Mouse (Mus musculus) adrenal gland, postnatal 14 days (tissue): ENCODE measurements around the gene Fam124a. TPM values are rescaled to one million over a fixed set of nuclear protein-coding genes. Genes with fewer than 3 reads are reported as not detected.
"Not testable (repeated sequence)": the region's sequence is repeated elsewhere in the genome, so short reads cannot be mapped to it uniquely, and the experiment has no call there.

Experiments used
- DNase-seq: peaks from one replicate; pipeline ENCODE4 v3.0.0; 2021; ENCODE audit warnings: mixed read lengths
- long read RNA-seq, 2 experiments: library from polyadenylated mRNA; stranded (forward); transcript quantifications; one replicate each; pipeline ENCODE4 v2.0.0; 2021
- total RNA-seq: library from RNA; stranded (reverse); gene quantifications from 2 replicates; pipeline ENCODE4 v1.2.3, GENCODE M21; 2021

Gene Fam124a
- total RNA-seq, result 2.5 and 3.9 TPM in 2 replicates
- long read RNA-seq, experiment 1, result 0 reads
- long read RNA-seq, experiment 2, result 0 reads

DNA sequence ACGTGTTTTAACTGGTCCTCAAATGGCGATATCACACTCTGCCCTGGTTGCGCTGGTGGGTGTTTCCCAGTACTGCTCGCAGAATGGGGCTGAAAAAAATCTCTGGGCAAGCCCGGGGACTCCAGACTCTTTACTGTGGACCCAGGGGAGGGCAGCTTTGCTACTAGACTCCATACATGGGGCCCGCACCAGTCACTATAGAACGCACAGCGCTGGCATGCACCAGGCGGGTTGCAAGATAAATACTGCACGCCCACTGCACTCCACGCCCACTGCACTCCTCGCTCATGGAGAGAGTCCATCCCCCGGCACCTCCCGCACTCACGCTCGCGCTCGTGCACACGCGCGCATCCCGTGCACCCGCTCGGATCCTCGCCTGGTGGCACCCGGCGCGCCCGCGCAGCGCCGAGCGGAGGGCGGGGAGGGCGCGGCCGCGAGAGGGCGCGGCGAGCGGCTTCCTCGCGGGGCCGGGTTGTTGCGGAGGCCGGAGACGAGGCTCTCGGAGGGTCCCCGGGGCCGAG, at the start of gene Fam124a:
TSS of gene Fam124a (plus strand) at position 429 of the 521 bp plus-strand sequence.
- peak; percentile 85 for DNase-seq

GRCm38 (mm10) chr14:62506261-62506660, 49.3 kb upstream of the Fam124a start:
- no peak for DNase-seq

- peak; percentile 31 for DNase-seq
Observed at GRCm38 (mm10) chr14:62509350-62509749, 46.2 kb upstream of the Fam124a start.

GRCm38 (mm10) chr14:62512845-62513244, 42.7 kb upstream of the Fam124a start:
- no peak for DNase-seq

DNA sequence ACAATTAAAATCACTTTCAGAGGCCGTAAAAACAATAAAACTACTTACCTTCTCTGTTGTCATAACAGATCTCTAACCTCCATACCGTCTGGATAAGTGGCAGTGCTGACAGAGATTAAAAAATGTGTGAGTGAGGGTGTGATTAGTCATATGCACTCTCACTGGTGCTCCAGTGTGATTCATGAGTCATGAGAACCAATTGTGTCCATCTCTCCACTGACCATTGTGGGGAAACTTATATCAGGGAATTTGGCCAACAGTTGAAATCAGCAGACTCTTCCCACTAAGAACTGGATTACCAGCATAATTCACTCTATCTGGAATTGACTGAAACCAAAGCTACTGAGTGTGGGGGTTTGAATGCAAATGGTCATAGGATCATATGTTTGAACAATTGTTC, 24.6 kb upstream of the Fam124a start:
- no peak for DNase-seq

DNA sequence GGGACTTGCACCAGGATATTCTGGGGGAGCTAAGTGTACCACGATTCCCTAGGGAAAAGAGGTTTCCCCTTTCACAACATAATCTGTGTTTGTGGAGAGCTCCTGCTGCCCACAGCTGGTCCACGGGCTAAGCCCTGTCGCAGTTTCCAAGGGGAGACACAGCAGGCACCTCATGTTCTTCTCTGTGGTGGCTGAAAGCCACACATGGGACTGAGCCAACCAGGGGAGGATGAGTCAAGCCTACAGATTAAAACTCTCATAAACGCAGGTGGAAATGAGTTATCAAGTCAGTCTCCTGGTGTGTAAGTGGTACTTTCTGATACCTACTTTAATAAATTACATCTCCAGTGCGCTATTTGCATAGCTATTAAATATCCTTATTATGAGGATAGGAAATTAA, 19.4 kb upstream of the Fam124a start:
- DNase-seq, result no peak

GRCm38 (mm10) chr14:62536988-62537387, 18.5 kb upstream of the Fam124a start:
- no peak for DNase-seq

DNA sequence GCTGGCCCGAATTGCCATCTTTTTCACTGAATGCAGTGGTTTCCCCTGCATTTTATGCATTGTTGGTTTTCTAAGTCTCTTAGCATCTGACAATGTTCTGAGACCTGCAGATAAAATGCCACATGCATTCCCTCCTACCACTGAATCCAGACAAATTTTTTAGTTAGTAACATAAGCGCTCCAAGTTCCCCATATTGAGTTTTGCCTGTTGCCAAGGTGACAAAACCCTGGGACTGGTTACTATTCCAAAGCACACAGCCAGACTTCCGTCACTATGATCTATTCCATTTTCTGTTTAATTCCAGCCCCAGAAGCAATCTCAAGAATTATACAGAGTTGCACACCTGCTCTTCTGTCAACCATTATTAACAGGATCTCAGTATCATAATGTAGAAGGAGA, 15.7 kb upstream of the Fam124a start:
- no peak for DNase-seq

DNA sequence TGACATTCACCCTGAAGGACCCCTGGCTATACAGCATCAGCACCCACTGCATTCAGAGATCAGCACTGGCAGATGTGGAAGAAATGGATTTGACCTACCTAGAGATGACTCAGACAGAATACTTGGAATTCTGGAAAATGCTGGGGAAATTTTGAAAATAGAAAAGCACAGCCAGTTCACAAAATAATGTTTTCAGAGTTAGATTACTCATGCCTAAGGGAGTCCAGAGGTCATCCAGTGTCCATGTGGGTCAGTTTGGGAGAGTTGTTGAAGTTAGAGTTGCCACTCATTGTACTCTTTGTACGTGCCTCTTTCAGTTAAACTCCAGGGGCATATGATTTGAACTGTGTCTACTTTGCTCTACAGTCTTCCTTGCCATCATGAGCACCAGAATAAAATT, 13.8 kb upstream of the Fam124a start:
- no peak for DNase-seq

GRCm38 (mm10) chr14:62546296-62546695, 9.2 kb upstream of the Fam124a start:
- DNase-seq, result no peak

- DNase-seq, result no peak
Observed at GRCm38 (mm10) chr14:62546746-62547145, 8.8 kb upstream of the Fam124a start.

DNA sequence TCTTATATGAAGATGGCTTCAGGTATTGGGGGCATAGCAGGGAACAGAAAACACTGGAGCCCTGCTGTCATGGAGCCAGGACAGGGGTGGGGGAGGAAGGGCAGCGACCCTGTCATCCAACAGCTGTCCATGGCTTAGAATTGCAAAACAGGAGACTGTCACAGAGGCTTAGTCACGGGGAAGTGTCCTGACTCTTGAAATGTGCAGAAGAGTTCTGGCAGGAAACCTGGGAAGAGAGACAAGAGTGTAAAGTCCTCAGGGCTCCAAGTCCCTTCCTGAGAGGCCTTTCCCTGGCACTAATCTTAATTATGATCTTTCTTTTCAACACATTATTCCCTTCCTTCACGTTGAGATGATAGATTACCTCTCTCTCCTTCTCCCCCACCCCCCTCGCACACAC, 5.4 kb upstream of the Fam124a start:
- DNase-seq, result no peak

DNA sequence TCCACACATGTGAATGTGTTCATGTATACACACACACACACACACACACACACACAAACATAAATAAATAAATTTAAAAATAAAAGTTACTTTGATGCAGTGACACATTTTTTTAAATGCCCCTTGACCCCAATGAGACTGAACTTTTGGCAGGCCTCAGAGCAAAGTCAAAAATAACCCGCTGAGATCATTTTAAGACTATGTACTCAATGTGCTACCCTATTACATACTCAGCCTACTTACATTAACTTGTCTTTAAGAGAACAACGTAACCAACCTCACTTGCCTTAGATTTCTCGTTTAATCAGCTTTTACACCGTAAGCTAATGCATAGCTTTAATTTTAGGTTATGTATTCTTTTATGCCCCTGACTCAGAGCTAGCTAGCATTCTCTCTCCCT, 2.8 kb upstream of the Fam124a start:
- DNase-seq, result no peak

GRCm38 (mm10) chr14:62553786-62554185, 1.8 kb upstream of the Fam124a start:
- no peak for DNase-seq

DNA sequence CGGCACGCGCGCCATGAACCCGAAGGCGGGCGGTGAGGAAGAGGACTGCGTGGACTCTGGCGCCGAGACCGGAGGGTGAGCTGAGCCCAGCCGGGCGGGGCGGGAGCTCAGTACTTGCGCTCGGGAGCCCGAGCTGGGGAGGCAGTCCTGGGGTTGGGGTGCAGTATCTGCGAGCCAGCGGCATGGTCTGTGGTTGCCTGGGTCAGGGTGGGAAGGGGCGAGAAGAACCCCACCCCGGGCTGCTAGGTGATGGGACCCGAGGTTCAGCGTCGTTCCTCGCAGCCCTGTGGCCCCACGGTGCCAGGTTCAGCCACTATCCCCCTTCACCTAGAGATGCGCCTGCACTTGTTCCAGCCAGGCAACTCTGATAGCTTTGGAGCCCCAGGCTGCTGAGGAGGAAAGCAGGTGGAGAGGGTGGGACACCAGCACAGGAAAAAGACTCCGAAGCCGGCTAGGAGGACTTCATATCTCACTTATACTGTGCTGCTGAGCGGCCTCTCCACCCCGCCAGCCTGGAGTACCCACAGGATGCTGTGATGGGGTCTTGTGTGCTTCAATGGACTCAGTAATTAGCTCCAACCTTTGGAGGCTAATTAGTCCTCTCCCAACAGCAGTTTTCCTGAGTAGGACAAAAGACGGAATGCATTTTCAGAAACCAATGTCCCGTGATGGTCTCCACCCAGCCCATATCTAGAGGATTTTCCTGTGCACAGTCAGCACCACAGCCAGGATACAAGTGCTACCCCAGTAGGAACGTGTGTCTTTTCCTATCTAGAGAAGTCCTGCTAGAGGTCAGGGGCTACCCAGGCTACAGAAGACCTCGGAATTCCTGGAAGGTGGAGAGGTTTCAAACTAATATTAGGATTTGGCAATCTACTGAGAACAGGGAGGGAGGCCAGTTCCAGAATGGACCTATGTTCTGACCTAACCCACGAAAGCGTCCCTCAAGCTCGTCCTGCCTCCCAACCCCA, 588 bp downstream of the Fam124a start:
- DNase-seq, result no peak

DNA sequence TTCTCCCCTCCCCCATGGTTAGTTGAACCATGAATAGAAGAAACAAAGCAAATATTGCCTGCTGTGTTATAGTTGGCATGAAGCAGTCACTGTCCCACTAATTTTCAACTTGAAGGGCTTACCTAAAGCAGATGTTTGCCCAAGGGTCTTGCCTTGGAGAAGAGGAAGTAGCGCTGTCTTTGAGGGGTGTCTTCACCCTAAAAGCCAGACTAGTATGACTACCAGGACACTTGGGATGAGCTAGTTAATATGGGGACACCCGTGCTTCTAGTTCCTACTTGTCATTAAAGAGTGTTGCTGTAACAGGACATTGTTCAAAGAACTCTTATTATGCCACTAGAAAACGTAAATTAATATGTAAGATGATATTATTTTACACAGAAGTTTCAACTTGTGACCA, 1.6 kb downstream of the Fam124a start:
- DNase-seq, result no peak

GRCm38 (mm10) chr14:62561875-62562748, 6.6 kb downstream of the Fam124a start:
- DNase-seq, result no peak

GRCm38 (mm10) chr14:62563679-62564078, 8.1 kb downstream of the Fam124a start:
- DNase-seq, result peak; percentile 31

DNA sequence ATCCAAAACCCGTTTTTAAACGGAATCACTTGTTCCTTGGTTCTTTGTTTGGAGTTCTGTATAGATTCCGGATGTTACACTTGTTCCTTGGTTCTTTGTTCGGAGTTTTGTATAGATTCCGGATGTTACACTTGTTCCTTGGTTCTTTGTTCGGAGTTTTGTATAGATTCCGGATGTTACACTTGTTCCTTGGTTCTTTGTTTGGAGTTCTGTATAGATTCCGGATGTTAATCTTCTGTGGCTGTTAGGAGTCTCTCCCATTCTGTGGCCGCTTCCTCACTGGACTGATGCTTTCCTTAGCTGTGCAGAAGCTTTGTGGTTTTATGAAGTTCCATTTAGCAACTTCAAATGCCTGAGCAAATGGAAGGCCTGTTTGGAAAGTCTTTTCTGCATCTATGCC, 11.3 kb downstream of the Fam124a start, which contains the start of gene Gm4131:
TSS of gene Gm4131 (minus strand) at position 101 of the 400 bp plus-strand sequence.
- DNase-seq, result not testable (repeated sequence)

DNA sequence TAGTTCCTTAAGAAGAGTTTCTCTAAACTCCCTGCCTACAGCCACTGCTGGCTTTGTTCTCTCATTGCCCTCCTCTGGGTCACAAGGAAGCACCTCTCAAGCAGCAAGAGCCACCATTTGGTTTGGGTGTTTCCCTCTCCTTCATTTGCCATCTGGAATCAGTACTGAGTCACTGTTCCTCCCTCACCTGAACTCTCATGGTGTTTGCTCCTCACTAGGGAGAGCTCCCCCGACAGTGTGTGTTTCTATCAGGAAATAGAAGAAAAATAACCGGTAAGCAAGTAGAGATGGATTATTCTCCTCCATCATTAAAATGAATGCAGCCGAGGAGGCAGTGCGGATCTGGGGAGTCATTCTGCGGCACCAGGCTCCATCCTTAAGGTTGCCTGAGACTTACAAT, 13.9 kb downstream of the Fam124a start:
- no peak for DNase-seq

- DNase-seq, result peak; percentile 27
Observed at GRCm38 (mm10) chr14:62570299-62570698, 14.8 kb downstream of the Fam124a start.

GRCm38 (mm10) chr14:62573454-62573853, 17.9 kb downstream of the Fam124a start:
- DNase-seq, result no peak

DNA sequence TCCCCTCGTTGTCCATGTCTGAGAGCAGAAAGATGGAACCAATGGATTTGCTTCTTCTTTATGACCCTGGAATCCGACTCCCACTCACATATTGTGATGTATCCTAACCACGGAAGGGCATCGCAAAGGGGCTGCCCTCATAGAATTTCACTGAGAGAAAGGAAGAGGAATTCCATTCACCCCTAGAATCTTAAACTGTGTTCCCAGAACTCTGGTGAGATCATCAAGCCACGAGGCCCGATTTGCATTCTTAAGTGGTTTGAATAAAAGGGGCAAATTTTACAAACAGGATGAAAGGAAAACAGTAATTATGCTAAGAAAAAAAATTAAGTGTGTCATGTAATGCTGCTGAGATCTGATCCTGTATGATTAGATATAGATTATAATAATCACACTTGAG, 19.4 kb downstream of the Fam124a start:
- DNase-seq, result no peak
